Mouse (Mus musculus): ENCODE measurements around the gene Nfkbiz. TPM values are rescaled to one million over a fixed set of nuclear protein-coding genes. Genes with fewer than 3 reads are reported as not detected.
A peak's percentile ranks its signal among the peaks of the same experiment; 100 is the strongest.
"Not testable (repeated sequence)": the region's sequence is repeated elsewhere in the genome, so short reads cannot be mapped to it uniquely, and the experiment has no call there.

Nfkbiz gene
- polyA plus RNA-seq, 1 experiment, result 4.7 TPM

DNA sequence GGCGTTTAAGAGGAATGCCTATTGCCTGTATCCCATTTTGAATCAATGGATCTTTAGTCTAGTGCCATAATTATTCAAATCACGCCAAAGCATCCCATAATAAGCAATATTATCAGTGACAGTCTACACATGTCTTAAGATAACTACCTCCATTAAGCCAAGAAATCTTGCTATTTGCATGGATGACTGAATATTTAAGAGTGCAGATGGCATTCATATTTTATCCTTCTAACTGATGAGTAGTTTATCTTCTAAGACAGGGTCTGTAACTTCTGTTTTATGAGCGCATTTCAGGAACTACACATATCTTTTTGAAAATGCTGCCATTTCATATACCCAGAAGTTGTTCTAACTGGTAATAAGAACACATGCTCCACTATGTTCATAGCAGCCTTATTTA is 6.1 kb upstream of the Nfkbiz start:
- Histone ChIP-seq H3K27ac (ENCODE audit: insufficient read depth, low read depth, low read length) (no peak overlapping the region), H3K4me3 (ENCODE audit: insufficient read depth, low read depth, low read length) (no peak overlapping the region), H3K36me3 (ENCODE audit: control insufficient read depth, insufficient read depth, low read length) (no peaks in the 10 kb centered on the region), H3K27me3 (replicated peaks; ENCODE audit: control insufficient read depth, insufficient read depth, low read length) (no peaks in the 10 kb centered on the region), H3K4me1 (ENCODE audit: control insufficient read depth, insufficient read depth, low read length) (no peaks in the 10 kb centered on the region)
- 98% methylated on average over 3 of the region's 3 CpGs for WGBS
- no peak for DNase-seq
- TF ChIP-seq POLR2A (IDR thresholded peaks at IDR 0.05; ENCODE audit: low read depth, low read length) (no peak), CTCF (conservative IDR thresholded peaks at IDR 0.05; ENCODE audit: insufficient read depth, insufficient read length, low read depth, low read length) (no peak)

DNA sequence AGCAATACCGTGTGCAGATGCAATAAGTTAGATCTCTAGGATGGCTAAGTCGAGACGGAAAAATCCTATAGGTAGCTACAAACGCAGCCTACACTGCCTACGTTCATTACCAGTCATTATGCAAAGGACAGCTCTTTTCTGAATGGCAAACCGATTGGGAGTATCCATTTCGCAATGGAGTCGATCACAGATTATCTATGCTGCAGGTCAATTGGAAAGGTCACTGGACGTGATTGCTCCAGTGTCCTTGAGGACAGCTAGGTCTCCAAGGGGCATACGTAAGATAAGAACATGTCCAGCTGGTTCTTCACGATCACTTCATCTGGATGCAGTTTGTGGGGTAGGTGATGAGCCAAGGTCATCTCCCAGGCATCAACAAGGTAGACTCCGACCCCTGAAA is 5.2 kb upstream of the Nfkbiz start:
- Histone ChIP-seq H3K27ac (ENCODE audit: insufficient read depth, low read depth, low read length) (no peak overlapping the region), H3K27me3 (replicated peaks; ENCODE audit: control insufficient read depth, insufficient read depth, low read length) (no peaks in the 10 kb centered on the region), H3K4me3 (ENCODE audit: insufficient read depth, low read depth, low read length) (no peak overlapping the region), H3K4me1 (ENCODE audit: control insufficient read depth, insufficient read depth, low read length) (no peaks in the 10 kb centered on the region), H3K36me3 (ENCODE audit: control insufficient read depth, insufficient read depth, low read length) (no peaks in the 10 kb centered on the region)
- TF ChIP-seq CTCF (conservative IDR thresholded peaks at IDR 0.05; ENCODE audit: insufficient read depth, insufficient read length, low read depth, low read length), result no peak
- no peak for TF ChIP-seq POLR2A (IDR thresholded peaks at IDR 0.05; ENCODE audit: low read depth, low read length)
- 95% methylated on average over 12 of the region's 12 CpGs for WGBS
- no peak for DNase-seq

DNA sequence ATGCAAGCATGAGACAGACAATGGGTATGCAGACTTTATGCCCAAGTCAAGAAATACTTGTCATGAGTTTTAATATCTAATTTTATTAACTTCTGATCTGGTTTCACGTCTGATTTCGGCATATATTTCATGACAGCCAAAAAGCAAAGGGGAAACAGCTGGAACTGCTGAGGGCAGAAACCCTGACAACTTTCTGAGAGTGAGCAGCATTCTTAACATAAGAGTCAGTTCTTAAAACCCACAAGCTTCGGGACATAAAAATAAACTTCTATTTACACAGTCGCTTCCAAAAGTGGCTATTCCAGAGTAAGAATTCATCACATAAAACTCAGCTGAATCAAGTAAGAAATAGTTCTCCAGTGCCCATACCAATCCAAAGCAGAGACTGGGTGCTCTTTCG is 4.4 kb upstream of the Nfkbiz start:
- 71% methylated on average over 5 of the region's 5 CpGs for WGBS
- no peak for TF ChIP-seq CTCF (conservative IDR thresholded peaks at IDR 0.05; ENCODE audit: insufficient read depth, insufficient read length, low read depth, low read length)
- TF ChIP-seq POLR2A (IDR thresholded peaks at IDR 0.05; ENCODE audit: low read depth, low read length), result no peak
- no peak for DNase-seq
- Histone ChIP-seq H3K36me3 (ENCODE audit: control insufficient read depth, insufficient read depth, low read length) (no peaks in the 10 kb centered on the region), H3K4me1 (ENCODE audit: control insufficient read depth, insufficient read depth, low read length) (no peaks in the 10 kb centered on the region), H3K27ac (ENCODE audit: insufficient read depth, low read depth, low read length) (no peak overlapping the region), H3K4me3 (ENCODE audit: insufficient read depth, low read depth, low read length) (no peak overlapping the region), H3K27me3 (replicated peaks; ENCODE audit: control insufficient read depth, insufficient read depth, low read length) (no peaks in the 10 kb centered on the region)

DNA sequence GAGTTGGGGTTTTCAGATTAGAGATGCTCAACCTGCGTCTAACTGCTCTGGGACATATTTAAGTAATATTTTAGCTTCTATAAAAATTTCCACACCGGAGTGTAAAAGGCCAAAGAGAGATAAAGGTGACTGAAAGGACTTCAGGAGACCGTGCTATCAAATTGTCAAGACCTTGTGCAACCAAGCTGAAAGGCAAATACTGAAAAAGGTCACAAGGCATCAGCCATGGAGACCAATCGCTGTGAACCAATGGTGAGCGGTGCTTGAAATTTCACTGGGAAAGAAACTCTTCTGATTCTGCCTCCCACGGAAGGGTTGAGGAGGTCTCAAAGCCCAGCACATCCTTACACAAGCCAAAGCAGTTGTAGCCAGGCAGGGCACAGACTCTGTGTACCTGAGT is 2.8 kb upstream of the Nfkbiz start:
- 88% methylated on average over 6 of the region's 6 CpGs for whole genome bisulfite sequencing
- H3K4me3 ChIP-seq (ENCODE audit: insufficient read depth, low read depth, low read length), result no peak overlapping the region
- H3K27me3 ChIP-seq (replicated peaks; ENCODE audit: control insufficient read depth, insufficient read depth, low read length), result no peaks in the 10 kb centered on the region
- no peaks in the 10 kb centered on the region for H3K4me1 ChIP-seq (ENCODE audit: control insufficient read depth, insufficient read depth, low read length)
- TF ChIP-seq POLR2A (IDR thresholded peaks at IDR 0.05; ENCODE audit: low read depth, low read length), result no peak
- no peak for TF ChIP-seq CTCF (conservative IDR thresholded peaks at IDR 0.05; ENCODE audit: insufficient read depth, insufficient read length, low read depth, low read length)
- H3K36me3 ChIP-seq (ENCODE audit: control insufficient read depth, insufficient read depth, low read length), result no peaks in the 10 kb centered on the region
- no peak for DNase-seq
- H3K27ac ChIP-seq (ENCODE audit: insufficient read depth, low read depth, low read length), result no peak overlapping the region

DNA sequence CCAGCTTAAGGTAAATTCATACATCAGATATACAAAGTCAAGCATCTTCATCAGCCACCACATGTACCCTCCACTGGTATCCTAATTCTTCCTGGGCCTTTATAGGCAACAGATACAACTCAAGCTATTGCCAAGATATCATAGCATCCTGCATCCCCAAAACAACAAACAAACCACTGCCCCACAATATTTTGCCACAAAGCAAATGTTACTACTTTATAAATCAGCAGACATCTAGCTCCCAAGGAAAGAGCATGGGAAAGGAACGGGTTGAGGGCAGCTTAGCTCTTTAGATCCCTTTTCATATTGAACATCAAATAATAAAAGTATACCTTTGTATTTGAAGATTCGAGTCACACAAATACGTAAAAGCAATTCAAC is 580 bp downstream of the Nfkbiz start:
- no peak for DNase-seq
- peak overlapping the region; percentile 86 for H3K27ac ChIP-seq (ENCODE audit: insufficient read depth, low read depth, low read length)

DNA sequence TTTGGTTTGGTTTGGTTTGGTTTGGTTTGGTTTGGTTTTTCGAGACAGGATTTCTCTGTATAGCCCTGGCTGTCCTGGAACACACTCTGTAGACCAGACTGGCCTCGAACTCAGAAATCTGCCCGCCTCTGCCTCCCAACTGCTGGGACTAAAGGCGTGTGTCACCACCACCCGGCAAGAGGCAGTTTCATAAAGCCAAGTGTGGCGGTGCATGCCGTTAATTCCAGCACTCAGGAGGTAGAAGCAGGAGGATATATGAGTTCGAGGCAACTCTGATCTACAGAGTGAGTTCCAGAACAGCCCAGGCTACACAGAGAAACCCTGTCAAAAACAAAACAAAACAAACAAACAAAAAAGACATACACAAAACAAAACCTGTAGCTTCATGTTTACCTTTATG is 1.0 kb downstream of the Nfkbiz start:
- not testable (repeated sequence) for DNase-seq; H3K4me1 ChIP-seq (ENCODE audit: control insufficient read depth, insufficient read depth, low read length); H3K36me3 ChIP-seq (ENCODE audit: control insufficient read depth, insufficient read depth, low read length); H3K27ac ChIP-seq (ENCODE audit: insufficient read depth, low read depth, low read length); H3K27me3 ChIP-seq (replicated peaks; ENCODE audit: control insufficient read depth, insufficient read depth, low read length); H3K4me3 ChIP-seq (ENCODE audit: insufficient read depth, low read depth, low read length)
- 88% methylated on average over 8 of the region's 8 CpGs for WGBS

More for the DNA sequence above, 580 bp downstream of the Nfkbiz start:
- TF ChIP-seq CTCF (conservative IDR thresholded peaks at IDR 0.05; ENCODE audit: insufficient read depth, insufficient read length, low read depth, low read length) (no peak), POLR2A (IDR thresholded peaks at IDR 0.05; ENCODE audit: low read depth, low read length) (no peak)
- no peaks in the 10 kb centered on the region for H3K36me3 ChIP-seq (ENCODE audit: control insufficient read depth, insufficient read depth, low read length)
- H3K4me3 ChIP-seq (ENCODE audit: insufficient read depth, low read depth, low read length), result peak overlapping the region; percentile 80
- WGBS, result 10% methylated on average over 3 of the region's 3 CpGs
- no peaks in the 10 kb centered on the region for H3K27me3 ChIP-seq (replicated peaks; ENCODE audit: control insufficient read depth, insufficient read depth, low read length)
- no peaks in the 10 kb centered on the region for H3K4me1 ChIP-seq (ENCODE audit: control insufficient read depth, insufficient read depth, low read length)

DNA sequence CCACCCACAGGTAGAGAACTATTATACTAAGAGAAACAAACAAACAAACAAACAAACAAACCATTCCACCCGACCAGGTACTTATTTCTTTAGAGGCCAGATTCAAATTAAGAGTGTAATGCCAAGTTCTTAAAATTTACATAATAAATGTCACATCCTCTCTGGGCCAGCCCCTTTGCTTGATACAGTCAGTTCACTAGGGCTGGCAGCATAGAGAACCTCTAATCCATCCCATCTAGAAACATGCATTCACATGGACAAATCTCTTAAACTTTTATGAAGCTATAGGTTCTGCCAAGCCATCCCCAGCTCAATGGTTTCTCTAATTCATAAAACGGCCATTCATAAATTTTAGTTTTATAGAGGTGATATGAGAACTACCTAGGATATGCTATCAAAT is 1.5 kb downstream of the Nfkbiz start:
- H3K4me3 ChIP-seq (ENCODE audit: insufficient read depth, low read depth, low read length), result no peak overlapping the region
- 78% methylated on average over 2 of the region's 2 CpGs for WGBS
- H3K27me3 ChIP-seq (replicated peaks; ENCODE audit: control insufficient read depth, insufficient read depth, low read length), result no peaks in the 10 kb centered on the region
- H3K36me3 ChIP-seq (ENCODE audit: control insufficient read depth, insufficient read depth, low read length), result no peaks in the 10 kb centered on the region
- TF ChIP-seq POLR2A (IDR thresholded peaks at IDR 0.05; ENCODE audit: low read depth, low read length) (no peak), CTCF (conservative IDR thresholded peaks at IDR 0.05; ENCODE audit: insufficient read depth, insufficient read length, low read depth, low read length) (no peak)
- no peak overlapping the region for H3K27ac ChIP-seq (ENCODE audit: insufficient read depth, low read depth, low read length)
- no peaks in the 10 kb centered on the region for H3K4me1 ChIP-seq (ENCODE audit: control insufficient read depth, insufficient read depth, low read length)
- no peak for DNase-seq

DNA sequence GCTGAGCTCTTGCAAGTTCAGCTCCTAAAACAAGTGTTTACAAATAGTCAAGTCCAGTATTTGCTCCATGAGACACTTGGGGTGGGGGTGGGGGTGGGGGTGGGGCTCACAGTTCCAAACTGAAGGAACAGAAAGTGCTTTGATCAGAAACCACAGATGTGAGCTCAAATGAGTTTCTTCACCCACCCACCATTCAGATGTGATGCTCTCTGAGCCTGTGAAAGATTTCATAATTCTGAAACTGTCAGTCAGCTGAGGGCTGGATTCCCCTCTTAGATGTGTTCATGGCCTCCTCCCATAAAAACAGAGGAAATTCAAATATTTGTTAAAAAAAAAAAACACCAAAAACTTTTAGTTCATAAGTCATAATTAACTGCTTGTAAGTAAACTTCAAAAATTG is 2.9 kb downstream of the Nfkbiz start:
- H3K4me1 ChIP-seq (ENCODE audit: control insufficient read depth, insufficient read depth, low read length), result peaks cover 7% of the 10 kb centered on the region; the same call in 1 of the 2 replicates
- DNase-seq, result no peak
- H3K36me3 ChIP-seq (ENCODE audit: control insufficient read depth, insufficient read depth, low read length), result no peaks in the 10 kb centered on the region
- TF ChIP-seq CTCF (conservative IDR thresholded peaks at IDR 0.05; ENCODE audit: insufficient read depth, insufficient read length, low read depth, low read length) (no peak), POLR2A (IDR thresholded peaks at IDR 0.05; ENCODE audit: low read depth, low read length) (no peak)
- no peaks in the 10 kb centered on the region for H3K27me3 ChIP-seq (replicated peaks; ENCODE audit: control insufficient read depth, insufficient read depth, low read length)
- H3K4me3 ChIP-seq (ENCODE audit: insufficient read depth, low read depth, low read length), result no peak overlapping the region
- no peak overlapping the region for H3K27ac ChIP-seq (ENCODE audit: insufficient read depth, low read depth, low read length)

All from kidney, adult 2 months (tissue).